Mouse (Mus musculus): ENCODE measurements around the gene Izumo1. TPM values are rescaled to one million over a fixed set of nuclear protein-coding genes. Genes with fewer than 3 reads are reported as not detected.

Gene Izumo1
- polyA plus RNA-seq, 1 experiment from 2014 or later: not detected

Other genes starting within 250 kb of the Izumo1 start
- 269 and 286 TPM in 2 replicates for gene Snrnp70, start 226.1 kb upstream of the Izumo1 start, polyA plus RNA-seq (2016; fragmentation: Nextera tagmentation; extraction: Ambion mirVana)
- gene Kcna7, start 216.2 kb upstream of the Izumo1 start, polyA plus RNA-seq (2016; fragmentation: Nextera tagmentation; extraction: Ambion mirVana): not detected in 2 replicates
- 0.57 and 0.65 TPM in 2 replicates for gene Ntf5, start 208.1 kb upstream of the Izumo1 start, polyA plus RNA-seq (2016; fragmentation: Nextera tagmentation; extraction: Ambion mirVana)
- gene Lhb, start 201.0 kb upstream of the Izumo1 start, polyA plus RNA-seq (2016; fragmentation: Nextera tagmentation; extraction: Ambion mirVana): not detected in 2 replicates
- 31.8 and 32.7 TPM in 2 replicates for gene Gys1, start 187.0 kb upstream of the Izumo1 start, polyA plus RNA-seq (2016; fragmentation: Nextera tagmentation; extraction: Ambion mirVana)
- gene Ruvbl2, start 183.7 kb upstream of the Izumo1 start, polyA plus RNA-seq (2016; fragmentation: Nextera tagmentation; extraction: Ambion mirVana): 126 and 127 TPM in 2 replicates
- 5,746 and 6,117 TPM in 2 replicates for gene Ftl1, start 161.9 kb upstream of the Izumo1 start, polyA plus RNA-seq (2016; fragmentation: Nextera tagmentation; extraction: Ambion mirVana)
- gene Bax, start 154.9 kb upstream of the Izumo1 start, polyA plus RNA-seq (2016; fragmentation: Nextera tagmentation; extraction: Ambion mirVana): 262 and 276 TPM in 2 replicates
- 0.41 and 0.60 TPM in 2 replicates for gene Tulp2, start 139.9 kb upstream of the Izumo1 start, polyA plus RNA-seq (2016; fragmentation: Nextera tagmentation; extraction: Ambion mirVana)
- gene Gm45808, start 135.0 kb upstream of the Izumo1 start, polyA plus RNA-seq (2016; fragmentation: Nextera tagmentation; extraction: Ambion mirVana): not detected in 2 replicates
- 2.3 and 2.8 TPM in 2 replicates for gene Dhdh, start 133.0 kb upstream of the Izumo1 start, polyA plus RNA-seq (2016; fragmentation: Nextera tagmentation; extraction: Ambion mirVana)
- gene Nucb1, start 111.4 kb upstream of the Izumo1 start, polyA plus RNA-seq (2016; fragmentation: Nextera tagmentation; extraction: Ambion mirVana): 118 and 119 TPM in 2 replicates
- 19.4 and 20.1 TPM in 2 replicates for gene Ppp1r15a, start 95.5 kb upstream of the Izumo1 start, polyA plus RNA-seq (2016; fragmentation: Nextera tagmentation; extraction: Ambion mirVana)
- gene Plekha4, start 95.5 kb upstream of the Izumo1 start, polyA plus RNA-seq (2016; fragmentation: Nextera tagmentation; extraction: Ambion mirVana): 3.2 and 3.5 TPM in 2 replicates
- gene Hsd17b14, start 66.9 kb upstream of the Izumo1 start, polyA plus RNA-seq (2016; fragmentation: Nextera tagmentation; extraction: Ambion mirVana): 0.26 and 0.43 TPM in 2 replicates
- gene Bcat2, start 51.7 kb upstream of the Izumo1 start, polyA plus RNA-seq (2016; fragmentation: Nextera tagmentation; extraction: Ambion mirVana): 25.7 and 29.2 TPM in 2 replicates
- not detected in 2 replicates for gene Fgf21, start 6.3 kb upstream of the Izumo1 start, polyA plus RNA-seq (2016; fragmentation: Nextera tagmentation; extraction: Ambion mirVana)
- not detected in 2 replicates for gene Fut1, start 4.5 kb upstream of the Izumo1 start, polyA plus RNA-seq (2016; fragmentation: Nextera tagmentation; extraction: Ambion mirVana)
- 16.5 and 16.8 TPM in 2 replicates for gene Rasip1, start 5.7 kb downstream of the Izumo1 start, polyA plus RNA-seq (2016; fragmentation: Nextera tagmentation; extraction: Ambion mirVana)
- gene Mamstr, start 18.2 kb downstream of the Izumo1 start, polyA plus RNA-seq (2016; fragmentation: Nextera tagmentation; extraction: Ambion mirVana): 3.5 and 4.9 TPM in 2 replicates
- gene Fut2, start 44.6 kb downstream of the Izumo1 start, polyA plus RNA-seq (2016; fragmentation: Nextera tagmentation; extraction: Ambion mirVana): 0.17 and 0.20 TPM in 2 replicates
- 1.2 and 1.7 TPM in 2 replicates for gene Ntn5, start 62.2 kb downstream of the Izumo1 start, polyA plus RNA-seq (2016; fragmentation: Nextera tagmentation; extraction: Ambion mirVana)
- gene Sec1, start 72.6 kb downstream of the Izumo1 start, polyA plus RNA-seq (2016; fragmentation: Nextera tagmentation; extraction: Ambion mirVana): 1.0 and 1.2 TPM in 2 replicates
- 35.5 and 36.6 TPM in 2 replicates for gene Car11, start 78.0 kb downstream of the Izumo1 start, polyA plus RNA-seq (2016; fragmentation: Nextera tagmentation; extraction: Ambion mirVana)
- gene Dbp, start 83.3 kb downstream of the Izumo1 start, polyA plus RNA-seq (2016; fragmentation: Nextera tagmentation; extraction: Ambion mirVana): 4.1 TPM in 2 replicates
- 665 and 700 TPM in 2 replicates for gene Rpl18, start 93.6 kb downstream of the Izumo1 start, polyA plus RNA-seq (2016; fragmentation: Nextera tagmentation; extraction: Ambion mirVana)
- 28.0 and 29.0 TPM in 2 replicates for gene Sphk2, start 96.2 kb downstream of the Izumo1 start, polyA plus RNA-seq (2016; fragmentation: Nextera tagmentation; extraction: Ambion mirVana)
- gene Fam83e, start 99.4 kb downstream of the Izumo1 start, polyA plus RNA-seq (2016; fragmentation: Nextera tagmentation; extraction: Ambion mirVana): 0.94 and 1.00 TPM in 2 replicates
- gene Spaca4, start 104.0 kb downstream of the Izumo1 start, polyA plus RNA-seq (2016; fragmentation: Nextera tagmentation; extraction: Ambion mirVana): not detected in 2 replicates
- gene Lmtk3, start 161.9 kb downstream of the Izumo1 start, polyA plus RNA-seq (2016; fragmentation: Nextera tagmentation; extraction: Ambion mirVana): 10.9 and 14.1 TPM in 2 replicates
- gene Sult2b1, start 162.9 kb downstream of the Izumo1 start, polyA plus RNA-seq (2016; fragmentation: Nextera tagmentation; extraction: Ambion mirVana): 2.1 and 2.4 TPM in 2 replicates
- 305 and 308 TPM in 2 replicates for gene Cyth2, start 192.8 kb downstream of the Izumo1 start, polyA plus RNA-seq (2016; fragmentation: Nextera tagmentation; extraction: Ambion mirVana)
- gene Kcnj14, start 203.0 kb downstream of the Izumo1 start, polyA plus RNA-seq (2016; fragmentation: Nextera tagmentation; extraction: Ambion mirVana): 0.86 and 0.87 TPM in 2 replicates
- gene Grwd1, start 209.1 kb downstream of the Izumo1 start, polyA plus RNA-seq (2016; fragmentation: Nextera tagmentation; extraction: Ambion mirVana): 48.3 and 50.7 TPM in 2 replicates

Data from neural tube, embryonic 12.5 days (tissue).